Mouse (Mus musculus) spleen, embryonic (tissue): ENCODE measurements around the gene Tmem208.

Experiments used
- CTCF ChIA-PET: fragments of 350-600 bp; sonication (Branson Sonifier 250); formaldehyde crosslinking; loops from one replicate; lab custom pipeline; 2022; lab: Charles Lee

Tmem208 gene

GRCm38 (mm10) chr8:105349096-105349771 is 23.1 kb downstream of the Tmem208 start:
- CTCF ChIA-PET: no interaction called here

- CTCF ChIA-PET: interaction anchor here (0.6 kb wide), 1 partner anchor 32 kb away, joined by 3 read pairs; no protein-coding TSS in a partner anchor
Measured at GRCm38 (mm10) chr8:105350186-105350585, 24.0 kb downstream of the Tmem208 start.

- CTCF ChIA-PET: no interaction called here
Measured at GRCm38 (mm10) chr8:105353583-105354135, 27.5 kb downstream of the Tmem208 start.

- CTCF ChIA-PET: interaction anchor here (0.5 kb wide), 1 partner anchor 128 kb away, joined by 3 read pairs; no protein-coding TSS in a partner anchor
Measured at GRCm38 (mm10) chr8:105354549-105354948, 28.4 kb downstream of the Tmem208 start.

GRCm38 (mm10) chr8:105355179-105356024 is 29.2 kb downstream of the Tmem208 start:
- CTCF ChIA-PET: interaction anchor here (0.5 kb wide), 1 partner anchor 127 kb away, joined by 3 read pairs; no protein-coding TSS in a partner anchor

- CTCF ChIA-PET: no interaction called here
Measured at GRCm38 (mm10) chr8:105356681-105357080, 30.5 kb downstream of the Tmem208 start.

- CTCF ChIA-PET: no interaction called here
Measured at GRCm38 (mm10) chr8:105359208-105359607, 33.1 kb downstream of the Tmem208 start.

GRCm38 (mm10) chr8:105359646-105360045 is 33.5 kb downstream of the Tmem208 start:
- CTCF ChIA-PET: no interaction called here

GRCm38 (mm10) chr8:105361751-105362702 is 35.9 kb downstream of the Tmem208 start:
- CTCF ChIA-PET: interaction anchor here (0.6 kb wide), 1 partner anchor 839 kb away, joined by 8 read pairs; no protein-coding TSS in a partner anchor

GRCm38 (mm10) chr8:105367107-105367506 is 41.0 kb downstream of the Tmem208 start:
- CTCF ChIA-PET: interaction anchor here (0.6 kb wide), 2 partner anchors 30 to 1036 kb away, joined by 3 to 5 read pairs; no protein-coding TSS in a partner anchor

GRCm38 (mm10) chr8:105372473-105372872 is 46.3 kb downstream of the Tmem208 start:
- CTCF ChIA-PET: no interaction called here

- CTCF ChIA-PET: no interaction called here
Measured at GRCm38 (mm10) chr8:105373032-105373431, 46.9 kb downstream of the Tmem208 start, which contains the start of gene Plekhg4. Gene Plekhg4 (plus strand): TSS chr8:105373274.

- CTCF ChIA-PET: no interaction called here
Measured at GRCm38 (mm10) chr8:105374513-105374966, 48.4 kb downstream of the Tmem208 start.

- CTCF ChIA-PET: no interaction called here
Measured at GRCm38 (mm10) chr8:105378673-105379072, 52.5 kb downstream of the Tmem208 start.

- CTCF ChIA-PET: no interaction called here
Measured at GRCm38 (mm10) chr8:105380308-105380707, 54.2 kb downstream of the Tmem208 start.

GRCm38 (mm10) chr8:105384070-105384469 is 57.9 kb downstream of the Tmem208 start:
- CTCF ChIA-PET: no interaction called here
